Mouse (Mus musculus): ENCODE results near the gene Hist2h2aa1.

DNA sequence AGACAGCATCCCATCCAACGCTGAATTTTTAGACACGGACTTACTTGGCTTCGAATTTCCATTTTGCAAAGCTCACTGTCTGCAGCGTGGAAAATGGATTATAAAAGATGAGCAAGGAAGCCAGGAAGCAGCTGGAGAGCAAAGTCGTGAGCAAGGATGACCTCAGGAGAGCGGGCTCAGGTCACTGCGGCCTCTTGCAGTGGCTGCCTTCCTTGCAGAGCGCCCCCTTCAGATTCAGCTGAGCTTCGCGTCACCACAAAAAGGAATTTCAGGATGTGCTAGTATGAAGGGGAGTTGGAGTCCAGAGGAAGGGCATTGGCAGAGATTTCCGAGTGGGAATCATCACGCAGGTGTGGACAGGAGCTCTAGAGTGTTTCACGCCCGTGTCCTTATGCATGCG is 36.1 kb upstream of the Hist2h2aa1 start:
- TF ChIP-seq GATA1 (IDR thresholded peaks at IDR 0.05; ENCODE audit: borderline replicate concordance, low read length) (no peak), FLI1 (IDR thresholded peaks at IDR 0.05; ENCODE audit: low read length) (no peak)

All from megakaryocyte, embryonic 14.5 days (primary cell).